Mouse (Mus musculus) C2C12 (cell line): ENCODE data around the gene Gm49358.

Experiments
- CEBPB ChIP-seq: IDR thresholded peaks from one replicate; pipeline ENCODE4 v1.6.1; 2011; ENCODE audit warnings: low read depth, mild to moderate bottlenecking, control low read depth, moderate library complexity
- CTCF ChIP-seq: IDR thresholded peaks from one replicate; pipeline ENCODE4 v1.5.1; 2011; ENCODE audit not compliant: control insufficient read depth, insufficient read depth, insufficient read length

- TF ChIP-seq CTCF (no peak), CEBPB (no peak)
These were observed 6.0 kb upstream of the Gm49358 start for GRCm38 (mm10) chr10:86757724-86758123.
